Mouse (Mus musculus): ENCODE data around the gene Trim67.

GRCm38 (mm10) chr8:124746661-124747060, 46.2 kb upstream of the Trim67 start:
- TF ChIP-seq POLR2A (IDR thresholded peaks at IDR 0.05; ENCODE audit: borderline replicate concordance, insufficient read depth, low read length): no peak
- TF ChIP-seq CTCF (IDR thresholded peaks at IDR 0.05; ENCODE audit: borderline replicate concordance, insufficient read depth, low read depth, low read length): no peak
